Mouse (Mus musculus) heart, adult 2 months (tissue): ENCODE results near the gene Doc2b.

Source experiments
- CTCF ChIP-seq: fragments of 200-600 bp; IDR thresholded peaks from 2 replicates; pipeline ENCODE4 v1.8.1; 2022; ENCODE audit warnings: antibody characterized with exemption, mild to moderate bottlenecking, moderate library complexity
- POLR2A ChIP-seq: fragments of 200-500 bp; IDR thresholded peaks from 2 replicates; pipeline ENCODE4 v1.6.1; 2011; ENCODE audit warnings: mild to moderate bottlenecking, low read depth, low read length, control low read depth; ENCODE audit not compliant: insufficient read depth

DNA sequence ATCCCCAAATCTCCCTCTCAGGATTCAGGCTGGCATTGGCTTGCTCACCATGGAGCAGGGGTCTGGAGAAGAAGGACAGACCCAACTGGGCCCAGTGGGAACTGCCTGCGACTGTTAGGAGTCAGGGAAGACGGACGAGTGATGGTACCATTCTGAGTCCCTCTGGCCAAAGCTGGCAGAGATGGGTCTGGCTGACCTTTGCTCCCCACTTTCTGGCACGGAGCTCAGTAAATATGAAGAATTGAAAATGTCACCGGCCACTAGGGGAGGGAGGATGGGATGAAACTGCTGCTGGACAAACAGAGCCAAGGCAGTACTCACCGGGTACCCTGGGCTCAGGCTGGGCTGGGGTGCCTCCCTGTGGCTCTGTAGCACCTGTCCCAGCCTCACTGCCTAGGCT lies 37.2 kb upstream of the Doc2b start:
- TF ChIP-seq POLR2A (no peak), CTCF (no peak)
